Mouse (Mus musculus): Measurements from ENCODE around the gene Nav2. TPM values are rescaled to one million over a fixed set of nuclear protein-coding genes. Genes with fewer than 3 reads are reported as not detected.

The Nav2 gene
- total RNA-seq, 2 experiments from 2014 or later, result 53.0 to 60.1 TPM

DNA sequence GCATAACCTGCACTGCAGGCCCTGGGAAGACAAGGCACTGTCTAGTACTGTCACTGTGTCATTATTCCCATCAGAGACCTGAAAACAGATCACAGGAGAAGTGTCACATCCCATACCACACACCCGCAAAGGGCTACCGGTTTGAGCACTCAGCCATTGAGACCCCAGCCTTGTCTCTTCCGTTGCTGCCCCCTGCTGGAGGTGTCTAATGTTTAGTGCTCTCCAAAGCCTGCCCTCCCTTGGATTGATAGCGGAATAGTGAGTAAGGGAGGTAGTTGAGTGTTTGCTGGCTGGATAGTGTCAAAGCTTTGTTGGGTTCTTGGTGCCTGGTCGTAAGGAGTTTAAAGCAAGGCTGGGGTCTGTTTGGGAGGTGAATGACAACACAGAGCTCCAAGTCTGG is 568.1 kb downstream of the Nav2 start:
- DNase-seq (ENCODE audit: low spot score), result no peak
- intact Hi-C loops (cut with DNase I), result no loop called here

DNA sequence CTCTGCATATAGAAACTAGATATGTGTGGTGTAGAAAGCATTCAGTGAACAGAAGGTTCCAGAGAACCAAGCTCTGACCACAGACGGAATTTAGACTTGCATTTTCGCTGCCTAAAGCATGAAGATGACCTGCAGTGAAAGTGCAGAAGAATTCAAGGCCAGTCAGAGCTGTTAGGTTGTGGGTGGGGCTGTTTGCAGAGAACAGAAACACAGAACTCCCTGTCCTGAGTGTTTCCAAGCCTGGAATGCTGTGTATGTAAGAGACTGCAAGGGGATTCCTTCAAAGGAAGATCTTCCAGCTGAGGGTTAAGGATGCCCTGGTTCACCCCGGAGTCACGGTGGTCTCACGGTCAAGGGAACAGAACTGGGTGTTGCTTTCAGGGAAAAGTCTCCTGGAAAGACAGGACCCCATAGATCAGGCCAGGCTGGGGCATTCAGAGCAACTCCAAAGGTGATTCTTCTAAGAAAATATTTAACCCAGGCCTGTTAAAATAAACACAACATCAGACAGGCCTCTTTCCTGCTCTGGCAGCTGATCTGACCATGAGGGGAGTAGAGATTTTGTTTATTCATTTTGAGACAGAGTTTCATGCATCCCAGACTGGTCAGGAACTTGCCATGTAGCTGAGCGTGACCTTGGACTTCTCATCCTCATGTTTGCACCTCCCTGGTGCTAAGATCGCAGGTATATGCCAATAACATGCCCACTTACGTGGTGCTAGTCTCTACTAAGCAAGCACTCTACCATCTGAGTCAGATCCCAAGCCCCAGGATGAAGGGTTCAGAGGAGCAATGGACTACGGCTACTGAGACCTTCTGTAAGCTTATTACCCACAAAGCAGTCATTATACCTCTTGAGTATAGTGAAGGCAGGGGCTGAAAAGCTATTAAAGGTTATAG is 568.8 kb downstream of the Nav2 start:
- intact Hi-C loops (cut with DNase I), result no loop called here
- no peak for DNase-seq (ENCODE audit: low spot score)

DNA sequence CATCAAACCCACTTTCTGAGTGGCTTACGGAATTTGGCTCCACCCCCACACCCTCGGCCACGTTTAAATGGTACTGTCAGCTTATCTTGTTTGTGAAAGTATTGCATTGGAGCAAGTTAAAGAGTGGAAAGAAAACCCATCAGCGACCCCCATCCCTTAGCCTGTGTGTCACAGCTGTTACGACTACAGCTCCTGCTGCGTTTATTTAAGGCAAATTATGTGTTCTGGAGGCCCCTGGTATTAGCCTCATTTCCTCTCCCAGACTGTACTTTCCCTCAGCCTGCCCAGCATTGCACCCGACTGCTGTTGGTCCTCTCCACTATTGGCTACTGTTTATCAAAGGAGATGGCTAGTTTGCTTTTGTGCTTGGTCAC is 569.4 kb downstream of the Nav2 start:
- intact Hi-C loops (cut with DNase I), result no loop called here
- DNase-seq (ENCODE audit: low spot score), result no peak

DNA sequence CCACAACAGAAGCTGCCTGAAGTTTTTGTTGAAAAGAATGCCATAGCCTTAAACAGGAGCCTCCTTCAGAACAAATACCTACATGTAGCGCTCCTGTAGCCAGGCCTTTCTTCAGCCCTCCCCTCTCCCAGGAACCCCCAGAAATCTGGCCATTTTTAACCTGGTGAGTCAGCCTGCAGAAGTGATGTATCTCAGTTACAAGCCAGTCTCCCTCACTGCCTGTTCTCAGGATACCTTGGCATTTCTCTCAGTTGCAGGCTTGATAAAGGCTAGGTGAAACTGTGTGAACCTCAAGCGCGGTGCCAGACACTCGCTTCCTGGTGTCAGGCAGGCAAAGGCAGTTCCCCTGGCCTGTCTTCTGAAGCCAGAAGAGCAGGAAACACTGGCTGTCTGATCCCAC is 570.4 kb downstream of the Nav2 start:
- intact Hi-C loops (cut with DNase I), result no loop called here
- DNase-seq (ENCODE audit: low spot score), result no peak

DNA sequence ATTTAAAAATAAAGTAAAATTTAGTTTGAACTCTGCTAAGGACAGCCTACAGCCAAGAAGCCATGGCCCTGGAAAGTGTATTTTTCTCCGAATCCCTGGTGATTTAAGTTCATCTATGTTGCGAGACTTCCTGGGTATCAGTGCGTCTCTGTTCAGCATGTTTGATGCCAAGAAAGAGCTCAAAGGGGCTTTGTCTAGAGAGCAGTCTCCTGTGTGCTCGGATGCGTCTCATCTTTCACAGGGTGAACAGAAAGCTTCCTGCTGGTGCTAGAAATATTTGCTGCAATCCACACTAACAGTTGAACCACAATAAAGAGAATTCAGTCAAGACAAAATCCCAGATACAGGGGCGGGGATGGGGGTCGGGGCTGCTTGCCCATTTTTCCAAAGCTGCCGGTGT is 572.4 kb downstream of the Nav2 start:
- intact Hi-C loops (cut with DNase I), result no loop called here
- DNase-seq (ENCODE audit: low spot score), result no peak

DNA sequence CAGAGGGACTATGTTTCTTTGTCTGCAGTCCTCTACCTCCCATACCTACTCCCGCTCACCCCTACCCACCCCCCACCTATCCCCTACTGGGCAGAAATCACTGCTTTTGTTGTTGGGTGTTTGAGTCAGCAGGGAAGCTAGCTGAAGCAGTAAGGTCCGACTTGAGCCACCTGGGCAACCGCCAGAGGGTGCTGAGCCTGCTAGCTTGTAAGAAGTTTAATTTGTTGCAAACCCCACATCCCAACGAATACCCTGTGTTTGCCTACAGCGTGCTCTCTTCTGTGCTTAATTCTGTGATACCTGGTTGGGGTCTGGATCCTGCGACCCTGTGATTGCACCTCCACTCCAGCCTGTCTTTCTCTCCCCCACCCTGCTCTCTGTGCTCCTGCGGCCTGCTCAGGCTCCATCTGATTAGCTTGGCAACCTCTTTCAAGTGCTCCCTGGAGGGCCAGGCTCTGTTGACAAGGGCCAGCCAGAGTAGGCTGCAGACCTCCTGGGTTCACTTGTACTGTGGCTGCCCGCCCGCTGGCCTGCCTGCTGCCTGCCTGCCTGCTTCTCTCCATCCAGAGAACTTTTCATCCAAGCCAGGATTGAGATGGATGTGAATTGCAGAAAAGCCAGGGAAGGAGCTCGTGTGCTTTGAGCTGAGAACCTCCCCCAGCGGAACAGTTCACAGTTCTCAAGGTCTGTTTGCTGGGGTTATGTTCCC is 575.7 kb downstream of the Nav2 start:
- DNase-seq (ENCODE audit: low spot score), result no peak
- intact Hi-C loops (cut with DNase I), result no loop called here

DNA sequence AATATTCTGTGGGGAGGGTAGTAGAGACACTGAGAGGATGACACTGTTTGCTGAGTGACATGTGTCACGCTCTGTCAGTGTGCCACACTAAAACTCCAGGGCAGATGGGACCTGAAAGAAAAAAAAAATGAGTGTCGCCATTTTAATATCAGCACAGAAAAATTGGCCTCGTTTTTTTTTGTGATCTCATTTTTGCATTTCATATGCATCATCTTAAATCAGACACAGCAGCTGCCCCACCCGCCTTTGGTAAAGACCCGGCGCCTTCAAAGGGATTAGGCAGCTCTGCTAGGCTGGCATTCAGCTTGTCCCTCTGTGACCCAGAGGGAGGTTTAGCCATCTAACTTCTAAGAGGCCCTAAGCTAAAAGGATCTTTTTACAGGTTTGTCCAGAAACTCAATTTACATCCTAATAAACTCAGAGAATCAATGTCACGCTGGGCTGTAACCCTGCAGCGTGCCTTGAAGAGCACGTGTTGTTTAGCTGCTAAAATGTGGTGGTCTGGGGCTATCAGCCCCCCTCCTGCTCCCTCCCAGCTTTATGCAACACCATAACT is 576.9 kb downstream of the Nav2 start:
- intact Hi-C loops (cut with DNase I), result no loop called here
- no peak for DNase-seq (ENCODE audit: low spot score)

DNA sequence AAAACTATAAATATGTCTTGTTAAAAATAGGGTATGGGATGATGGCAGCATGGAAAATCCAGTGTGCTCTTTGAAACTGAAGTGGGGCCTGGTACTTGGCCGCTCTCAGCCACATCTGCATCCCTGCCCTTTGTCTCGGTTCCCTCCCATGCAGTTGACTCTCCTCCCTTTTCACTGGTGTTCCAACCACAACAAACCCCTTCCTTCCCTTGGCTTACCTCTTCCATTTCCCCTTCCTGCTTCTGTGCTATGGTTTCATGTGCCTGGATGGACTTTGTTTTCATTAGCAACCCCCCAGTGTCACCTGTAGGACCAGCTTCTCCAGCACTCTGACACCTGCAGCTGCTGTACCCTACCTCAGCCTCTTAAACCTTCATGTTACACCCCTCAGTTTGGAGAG is 578.8 kb downstream of the Nav2 start:
- intact Hi-C loops (cut with DNase I), result no loop called here
- DNase-seq (ENCODE audit: low spot score), result no peak

GRCm38 (mm10) chr7:49488493-49489087 is 580.1 kb downstream of the Nav2 start:
- DNase-seq (ENCODE audit: low spot score), result no peak
- intact Hi-C loops (cut with DNase I), result no loop called here

- intact Hi-C loops (cut with DNase I), result no loop called here
- no peak for DNase-seq (ENCODE audit: low spot score)
Observed at GRCm38 (mm10) chr7:49490814-49491213, 582.3 kb downstream of the Nav2 start.

- intact Hi-C loops (cut with DNase I), result no loop called here
- no peak for DNase-seq (ENCODE audit: low spot score)
Observed at GRCm38 (mm10) chr7:49492622-49493021, 584.1 kb downstream of the Nav2 start.

- intact Hi-C loops (cut with DNase I), result no loop called here
- no peak for DNase-seq (ENCODE audit: low spot score)
Observed at GRCm38 (mm10) chr7:49493210-49493609, 584.7 kb downstream of the Nav2 start.

GRCm38 (mm10) chr7:49494654-49495053 is 586.1 kb downstream of the Nav2 start:
- intact Hi-C loops (cut with DNase I), result loop anchor here (5.0 kb wide), 1 partner anchor 108 kb away; no protein-coding TSS in a partner anchor
- DNase-seq (ENCODE audit: low spot score), result no peak

- intact Hi-C loops (cut with DNase I), result loop anchor here (5.0 kb wide), 1 partner anchor 106 kb away; no protein-coding TSS in a partner anchor
- no peak for DNase-seq (ENCODE audit: low spot score)
Observed at GRCm38 (mm10) chr7:49496111-49496510, 587.6 kb downstream of the Nav2 start.

DNA sequence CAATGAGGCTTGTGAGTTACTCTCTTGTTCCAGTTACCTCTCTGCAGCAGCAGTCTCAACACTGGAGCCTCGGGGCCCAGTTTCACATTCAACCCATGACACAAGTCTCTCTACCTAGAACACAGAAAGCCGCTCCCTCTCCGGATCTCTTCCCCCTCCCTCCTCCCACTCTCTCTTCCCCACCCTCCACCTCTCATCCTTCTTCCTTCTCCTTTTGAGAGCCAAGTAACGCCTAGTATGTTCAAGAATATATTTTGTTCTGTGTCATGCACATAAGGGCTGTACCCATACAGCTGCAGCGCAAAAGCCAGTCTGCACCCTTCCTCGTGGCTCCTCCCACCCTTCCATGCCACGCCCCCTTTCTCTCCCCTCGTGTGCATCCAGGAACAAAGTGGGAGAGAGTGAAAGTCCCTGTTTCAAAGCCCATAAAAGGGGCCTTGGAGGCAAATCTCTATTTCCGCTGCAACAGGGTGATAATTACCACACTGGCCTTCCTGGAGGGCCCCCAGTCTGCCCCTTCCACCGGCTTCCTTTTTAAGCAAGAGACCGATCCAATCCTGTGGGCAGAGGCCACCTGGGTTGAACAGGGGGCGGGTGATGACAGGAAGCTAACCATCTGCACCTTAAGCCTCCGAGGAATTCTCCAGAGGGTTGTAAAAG is 588.4 kb downstream of the Nav2 start:
- intact Hi-C loops (cut with DNase I), result loop anchor here (5.0 kb wide), 1 partner anchor 105 kb away; no protein-coding TSS in a partner anchor
- no peak for DNase-seq (ENCODE audit: low spot score)

GRCm38 (mm10) chr7:49497426-49497892 is 588.9 kb downstream of the Nav2 start:
- intact Hi-C loops (cut with DNase I), result loop anchor here (5.0 kb wide), 1 partner anchor 105 kb away; no protein-coding TSS in a partner anchor
- no peak for DNase-seq (ENCODE audit: low spot score)

- DNase-seq (ENCODE audit: low spot score), result no peak
- intact Hi-C loops (cut with DNase I), result loop anchor here (5.0 kb wide), 1 partner anchor 103 kb away; no protein-coding TSS in a partner anchor
Observed at GRCm38 (mm10) chr7:49499598-49499997, 591.1 kb downstream of the Nav2 start.

DNA sequence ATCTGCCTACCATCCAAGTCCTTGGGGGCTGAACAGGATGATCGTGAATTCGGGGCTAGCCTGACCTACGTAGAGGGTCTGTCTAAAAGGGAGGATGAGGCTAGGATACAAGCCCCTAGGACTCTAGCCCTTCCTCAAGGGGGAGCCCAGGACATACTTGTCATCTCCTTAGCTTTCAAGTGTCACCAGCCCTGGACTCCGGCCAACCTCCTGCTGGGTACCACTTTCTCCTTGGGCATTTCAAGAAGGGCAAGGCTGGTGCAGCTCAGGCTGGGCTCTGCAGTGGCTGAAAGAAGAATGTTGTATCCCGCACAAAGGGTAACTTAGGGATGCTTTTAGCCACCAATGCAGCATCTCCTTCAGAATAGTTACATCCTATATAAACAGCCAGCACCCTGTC is 592.4 kb downstream of the Nav2 start:
- no peak for DNase-seq (ENCODE audit: low spot score)
- intact Hi-C loops (cut with DNase I), result no loop called here

DNA sequence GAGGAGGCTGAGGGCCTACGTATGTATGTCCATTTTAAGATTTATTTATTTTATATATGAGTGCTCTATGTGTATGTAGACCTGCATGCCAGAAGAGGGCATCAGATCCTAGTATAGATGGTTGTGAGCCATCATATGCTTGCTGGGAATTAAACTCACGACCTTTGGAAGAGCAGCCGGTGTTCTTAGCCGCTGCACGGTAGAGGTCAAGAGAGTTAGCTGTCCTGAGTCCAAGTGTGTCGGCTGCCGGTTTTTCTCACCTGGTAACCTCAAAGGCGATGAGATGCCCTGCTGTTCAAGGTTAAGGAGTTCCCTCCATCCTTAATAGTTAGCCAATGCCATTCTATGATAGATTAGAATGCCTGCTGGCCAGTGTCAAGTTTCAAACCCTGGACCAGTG is 594.9 kb downstream of the Nav2 start:
- intact Hi-C loops (cut with DNase I), result no loop called here
- DNase-seq (ENCODE audit: low spot score), result no peak

- intact Hi-C loops (cut with DNase I), result no loop called here
- DNase-seq (ENCODE audit: low spot score), result no peak
Observed at GRCm38 (mm10) chr7:49503881-49504280, 595.4 kb downstream of the Nav2 start.
